11 mouse cellular contexts compared by ENCODE assay signal in the genomic region with DNA sequence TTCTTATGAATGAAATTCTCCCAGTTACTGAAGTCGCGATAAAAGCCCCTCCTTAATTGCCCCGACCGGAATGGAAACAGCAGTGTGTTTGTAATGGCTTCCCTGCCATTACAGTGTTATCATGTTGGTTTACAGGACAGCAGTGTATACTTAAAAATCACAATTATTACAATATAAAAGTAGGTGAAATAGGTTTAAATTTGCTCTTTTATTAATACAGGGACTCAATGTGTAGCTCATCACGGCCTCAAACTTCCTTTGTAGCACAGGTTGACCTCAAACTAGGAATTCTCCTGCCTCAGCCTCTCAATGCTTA. TPM values are rescaled to one million over a fixed set of nuclear protein-coding genes. Genes with fewer than 3 reads are reported as not detected.
DNase-seq lines count a peak whose midpoint lies in the region; ATAC-seq and TF ChIP-seq lines count a peak whose summit lies in the region.
"Had no signal": no experiment of that assay in that cellular context is flagged by ENCODE, and none has a peak within 500 bp of the region (broad histone marks: within the 10 kb centered on the region; RNA-seq: fewer than 3 reads in every experiment).

No protein-coding gene starts in this region.

- no peak overlapping the region for H3K9ac ChIP-seq in forebrain, postnatal 0 days
- H3K9ac ChIP-seq in forebrain, embryonic 16.5 days (replicated peaks; ENCODE audit: low read depth, low read length) = no peak overlapping the region
- H3K9ac ChIP-seq in liver, embryonic 11.5 days (ENCODE audit: low read depth, low read length) = no peak overlapping the region
- H3K9ac ChIP-seq in intestine, embryonic 14.5 days (ENCODE audit: low read length) = no peak overlapping the region
- H3K9ac ChIP-seq in neural tube, embryonic 15.5 days (replicated peaks) = no peak overlapping the region
- H3K9ac ChIP-seq: limb, embryonic 15.5 days had no signal

- 48% methylated on average over 5 of the region's 5 CpGs for WGBS in forebrain, postnatal 0 days
- 41% methylated on average over 5 of the region's 5 CpGs for WGBS in forebrain, embryonic 16.5 days
- 20% methylated on average over 5 of the region's 5 CpGs for WGBS in liver, embryonic 11.5 days
- 43% methylated on average over 5 of the region's 5 CpGs for WGBS in intestine, embryonic 14.5 days
- 44% methylated on average over 5 of the region's 5 CpGs for WGBS in neural tube, embryonic 15.5 days

- H3K4me2 ChIP-seq in forebrain, postnatal 0 days (ENCODE audit: low read depth) = peak overlapping the region; percentile 41
- no peak overlapping the region for H3K4me2 ChIP-seq in forebrain, embryonic 16.5 days (ENCODE audit: low read length)
- peak overlapping the region; percentile 76 for H3K4me2 ChIP-seq in liver, embryonic 11.5 days
- peak overlapping the region; percentile 24; the same call in 1 of the 2 replicates for H3K4me2 ChIP-seq in intestine, embryonic 14.5 days (ENCODE audit: low read length)
- peak overlapping the region; percentile 52; the same call in 1 of the 2 replicates for H3K4me2 ChIP-seq in neural tube, embryonic 15.5 days

- H3K27me3 ChIP-seq in forebrain, postnatal 0 days (ENCODE audit: insufficient read depth, low read length) = no peaks in the 10 kb centered on the region; the same call in 1 of the 2 replicates
- peaks cover 2% of the 10 kb centered on the region for H3K27me3 ChIP-seq in forebrain, embryonic 16.5 days (replicated peaks; ENCODE audit: control insufficient read depth, insufficient read depth, low read length)
- H3K27me3 ChIP-seq in liver, embryonic 11.5 days (replicated peaks; ENCODE audit: control insufficient read depth, insufficient read depth, low read length) = no peaks in the 10 kb centered on the region
- H3K27me3 ChIP-seq in intestine, embryonic 14.5 days (replicated peaks; ENCODE audit: control insufficient read depth, insufficient read depth, low read length) = no peaks in the 10 kb centered on the region
- H3K27me3 ChIP-seq in neural tube, embryonic 15.5 days (replicated peaks) = 0 out of 2 replicates have a peak, but pooled peaks cover 3% of the 10 kb centered on the region
- H3K27me3 ChIP-seq: limb, embryonic 15.5 days had no signal

- no peak overlapping the region for H3K4me3 ChIP-seq in forebrain, postnatal 0 days (ENCODE audit: low read depth, low read length)
- H3K4me3 ChIP-seq in forebrain, embryonic 16.5 days (replicated peaks; ENCODE audit: low read length) = no peak overlapping the region
- peak overlapping the region; percentile 29; the same call in 1 of the 2 replicates for H3K4me3 ChIP-seq in liver, embryonic 11.5 days (ENCODE audit: low read depth, low read length)
- no peak overlapping the region for H3K4me3 ChIP-seq in intestine, embryonic 14.5 days (ENCODE audit: low read depth, low read length)
- H3K4me3 ChIP-seq in neural tube, embryonic 15.5 days (replicated peaks) = no peak overlapping the region

- H3K4me1 ChIP-seq in forebrain, postnatal 0 days (ENCODE audit: insufficient read depth) = no peaks in the 10 kb centered on the region
- peaks cover 5% of the 10 kb centered on the region for H3K4me1 ChIP-seq in forebrain, embryonic 16.5 days (replicated peaks; ENCODE audit: control insufficient read depth, insufficient read depth, low read length)
- peaks cover 26% of the 10 kb centered on the region for H3K4me1 ChIP-seq in liver, embryonic 11.5 days (replicated peaks; ENCODE audit: control insufficient read depth, insufficient read depth, low read length)
- H3K4me1 ChIP-seq in intestine, embryonic 14.5 days (replicated peaks; ENCODE audit: control insufficient read depth, insufficient read depth, low read length) = no peaks in the 10 kb centered on the region
- peaks cover 7% of the 10 kb centered on the region for H3K4me1 ChIP-seq in neural tube, embryonic 15.5 days

- no peak for DNase-seq in forebrain, postnatal 0 days
- no peak for DNase-seq in liver, embryonic 11.5 days (ENCODE audit: low spot score)
- DNase-seq in liver = no peak
- DNase-seq in intestine, embryonic 14.5 days (ENCODE audit: low spot score) = no peak
- DNase-seq in B cell, adult 2 months = no peak
- no peak for DNase-seq in gastrocnemius, postnatal 4 days (ENCODE audit: low spot score in 2 of 2)
- DNase-seq: cerebellum, postnatal 10 days had no signal

- no peak for TF ChIP-seq CTCF in forebrain, postnatal 0 days (IDR thresholded peaks at IDR 0.05; ENCODE audit: low read depth)

- no peaks in the 10 kb centered on the region for H3K36me3 ChIP-seq in forebrain, postnatal 0 days (ENCODE audit: insufficient read depth)
- no peaks in the 10 kb centered on the region for H3K36me3 ChIP-seq in forebrain, embryonic 16.5 days (ENCODE audit: control insufficient read depth, insufficient read depth)
- no peaks in the 10 kb centered on the region for H3K36me3 ChIP-seq in liver, embryonic 11.5 days (ENCODE audit: control insufficient read depth, insufficient read depth, low read length)
- H3K36me3 ChIP-seq in intestine, embryonic 14.5 days (ENCODE audit: control insufficient read depth, insufficient read depth, low read length) = no peaks in the 10 kb centered on the region
- H3K36me3 ChIP-seq in neural tube, embryonic 15.5 days = no peaks in the 10 kb centered on the region
- H3K36me3 ChIP-seq: limb, embryonic 15.5 days had no signal

- no peak overlapping the region for H3K27ac ChIP-seq in forebrain, postnatal 0 days (ENCODE audit: low read depth, low read length)
- no peak overlapping the region for H3K27ac ChIP-seq in forebrain, embryonic 16.5 days (ENCODE audit: low read length)
- no peak overlapping the region for H3K27ac ChIP-seq in liver, embryonic 11.5 days (ENCODE audit: low read depth, low read length)
- no peak overlapping the region for H3K27ac ChIP-seq in intestine, embryonic 14.5 days (ENCODE audit: low read depth)
- no peak overlapping the region for H3K27ac ChIP-seq in neural tube, embryonic 15.5 days (replicated peaks)
- H3K27ac ChIP-seq: layer of hippocampus, adult 2 months; limb, embryonic 15.5 days had no signal

- no peaks in the 10 kb centered on the region for H3K9me3 ChIP-seq in forebrain, postnatal 0 days (ENCODE audit: low read length)
- no peaks in the 10 kb centered on the region for H3K9me3 ChIP-seq in forebrain, embryonic 16.5 days (ENCODE audit: control insufficient read depth, low read length)
- no peaks in the 10 kb centered on the region for H3K9me3 ChIP-seq in liver, embryonic 11.5 days (ENCODE audit: control insufficient read depth, low read length)
- no peaks in the 10 kb centered on the region for H3K9me3 ChIP-seq in intestine, embryonic 14.5 days (ENCODE audit: control insufficient read depth, low read length)
- no peaks in the 10 kb centered on the region for H3K9me3 ChIP-seq in neural tube, embryonic 15.5 days (replicated peaks)
- H3K9me3 ChIP-seq: limb, embryonic 15.5 days had no signal

- ATAC-seq in forebrain, postnatal 0 days = no peak
- ATAC-seq in forebrain, embryonic 16.5 days = no peak
- ATAC-seq in liver, embryonic 11.5 days (replicated peaks; ENCODE audit: low FRiP score) = no peak
- ATAC-seq in intestine, embryonic 14.5 days (replicated peaks; ENCODE audit: low FRiP score, low TSS enrichment, low read depth) = no peak
- 0 out of 2 replicates have a peak, but pooled peaks have one; percentile 5 for ATAC-seq in neural tube, embryonic 15.5 days (ENCODE audit: low FRiP score)

RNA-seq across cellular contexts. Expression of gene 2410004B18Rik, which starts 13.0 kb away (rescaled TPM):
- total RNA-seq in forebrain, postnatal 0 days (2014; rRNA removed) = 57.5 and 71.2 TPM in 2 replicates
- polyA plus RNA-seq in forebrain, postnatal 0 days (2015; fragmentation: Nextera tagmentation; extraction: Ambion mirVana) = 96.4 and 97.3 TPM in 2 replicates
- 75.8 and 81.0 TPM in 2 replicates for polyA plus RNA-seq in forebrain, embryonic 16.5 days (2015; fragmentation: Nextera tagmentation; extraction: Ambion mirVana)
- polyA plus RNA-seq in liver, embryonic 11.5 days (2014; fragmentation: Nextera tagmentation; extraction: Ambion mirVana) = 37.4 and 39.6 TPM in 2 replicates
- polyA plus RNA-seq in intestine, embryonic 14.5 days (2014; fragmentation: Nextera tagmentation; extraction: Ambion mirVana) = 46.2 and 50.7 TPM in 2 replicates
- polyA plus RNA-seq in neural tube, embryonic 15.5 days (2015; fragmentation: Nextera tagmentation; extraction: Ambion mirVana) = 70.1 and 79.9 TPM in 2 replicates
- total RNA-seq in gastrocnemius, postnatal 4 days (2021) = 10 to 100 TPM; 15.0 to 22.4 TPM

RNA-seq across cellular contexts. Expression of gene Bcl10, which starts 28.2 kb away (rescaled TPM):
- 30.5 and 33.2 TPM in 2 replicates for total RNA-seq in forebrain, postnatal 0 days (2014; rRNA removed)
- 34.4 and 38.1 TPM in 2 replicates for polyA plus RNA-seq in forebrain, postnatal 0 days (2015; fragmentation: Nextera tagmentation; extraction: Ambion mirVana)
- polyA plus RNA-seq in forebrain, embryonic 16.5 days (2015; fragmentation: Nextera tagmentation; extraction: Ambion mirVana) = 38.6 and 49.2 TPM in 2 replicates
- 36.5 and 39.1 TPM in 2 replicates for polyA plus RNA-seq in liver, embryonic 11.5 days (2014; fragmentation: Nextera tagmentation; extraction: Ambion mirVana)
- 52.9 and 53.5 TPM in 2 replicates for polyA plus RNA-seq in intestine, embryonic 14.5 days (2014; fragmentation: Nextera tagmentation; extraction: Ambion mirVana)
- polyA plus RNA-seq in neural tube, embryonic 15.5 days (2015; fragmentation: Nextera tagmentation; extraction: Ambion mirVana) = 33.9 and 41.4 TPM in 2 replicates
- 10 to 100 TPM; 23.7 to 26.8 TPM for total RNA-seq in gastrocnemius, postnatal 4 days (2021)

RNA-seq across cellular contexts. Expression of gene Syde2, which starts 36.9 kb away (rescaled TPM):
- total RNA-seq in forebrain, postnatal 0 days (2014; rRNA removed) = 5.1 and 5.7 TPM in 2 replicates
- 0.34 and 0.45 TPM in 2 replicates for polyA plus RNA-seq in forebrain, postnatal 0 days (2015; fragmentation: Nextera tagmentation; extraction: Ambion mirVana)
- polyA plus RNA-seq in forebrain, embryonic 16.5 days (2015; fragmentation: Nextera tagmentation; extraction: Ambion mirVana) = 0.61 and 0.82 TPM in 2 replicates
- polyA plus RNA-seq in liver, embryonic 11.5 days (2014; fragmentation: Nextera tagmentation; extraction: Ambion mirVana) = 1.7 and 2.1 TPM in 2 replicates
- 3.9 TPM in 2 replicates for polyA plus RNA-seq in intestine, embryonic 14.5 days (2014; fragmentation: Nextera tagmentation; extraction: Ambion mirVana)
- 0.37 and 0.57 TPM in 2 replicates for polyA plus RNA-seq in neural tube, embryonic 15.5 days (2015; fragmentation: Nextera tagmentation; extraction: Ambion mirVana)
- total RNA-seq in gastrocnemius, postnatal 4 days (2021) = 1 to 10 TPM; 4.8 to 5.0 TPM
